Mouse (Mus musculus): Measurements from ENCODE around the gene Vsx1.

DNA sequence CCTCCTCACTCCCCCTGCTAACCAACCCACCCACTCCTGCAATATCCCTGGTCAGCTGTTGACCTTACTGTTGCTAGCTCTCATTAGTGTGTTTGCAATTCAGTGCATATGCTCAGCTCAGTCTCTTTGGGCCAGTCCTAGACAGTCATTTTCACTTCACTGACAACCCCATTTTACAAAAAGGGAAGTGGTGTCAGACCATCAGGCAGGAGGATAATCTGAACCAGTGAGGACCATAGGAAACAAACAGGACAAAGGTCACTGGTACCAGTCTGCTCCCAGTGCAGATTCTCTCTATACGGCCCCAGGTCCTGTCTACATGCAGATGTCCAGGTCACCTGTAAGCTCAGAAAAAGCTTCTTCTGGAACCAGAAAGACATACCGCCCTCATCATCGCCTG is 33.0 kb downstream of the Vsx1 start:
- TF ChIP-seq CTCF (IDR thresholded peaks at IDR 0.05; ENCODE audit: low read depth) (no peak), EP300 (IDR thresholded peaks at IDR 0.05; ENCODE audit: low read depth) (no peak)

All from liver, embryonic 14.5 days (tissue).